Mouse (Mus musculus): Measurements from ENCODE around the gene Ptprn2. TPM values are rescaled to one million over a fixed set of nuclear protein-coding genes. Genes with fewer than 3 reads are reported as not detected.

Gene Ptprn2
- polyA plus RNA-seq, 1 experiment from 2014 or later = 15.8 TPM

DNA sequence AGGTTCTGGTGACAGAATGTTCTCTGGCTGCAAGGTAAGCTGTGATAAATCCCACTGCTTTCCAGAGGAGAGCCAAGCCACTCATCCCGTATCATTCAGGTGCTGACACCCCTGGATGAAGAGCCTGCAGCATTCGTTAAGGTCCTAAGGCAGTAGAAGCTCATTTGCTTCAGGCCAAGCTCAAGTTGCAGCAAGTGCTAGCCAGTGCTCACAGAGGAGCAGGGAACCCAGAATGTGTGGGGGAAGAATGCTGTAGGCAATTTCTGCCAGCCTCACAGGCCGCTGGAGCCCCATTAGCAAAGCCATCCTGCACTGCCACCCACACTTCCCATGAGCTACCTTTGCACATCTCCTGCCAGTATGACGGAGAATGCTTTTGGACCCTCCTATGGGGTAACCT lies 706.5 kb downstream of the Ptprn2 start:
- DNase-seq (no peak), ATAC-seq (ENCODE audit: low FRiP score, low TSS enrichment) (no peak)
- Histone ChIP-seq H3K36me3 (ENCODE audit: control insufficient read depth, insufficient read depth, low read length) (peaks cover 61% of the 10 kb centered on the region), H3K9ac (replicated peaks; ENCODE audit: low read length) (no peak overlapping the region; the same call in 1 of the 2 replicates), H3K4me3 (replicated peaks; ENCODE audit: low read depth, low read length) (no peak overlapping the region), H3K27ac (replicated peaks; ENCODE audit: low read depth, low read length) (peak overlapping the region; percentile 63), H3K4me1 (ENCODE audit: control insufficient read depth, insufficient read depth, low read length) (peaks cover 42% of the 10 kb centered on the region), H3K9me3 (ENCODE audit: control insufficient read depth, low read length) (no peaks in the 10 kb centered on the region), H3K27me3 (ENCODE audit: control insufficient read depth, insufficient read depth, low read length) (no peaks in the 10 kb centered on the region), H3K4me2 (ENCODE audit: low read length) (no peak overlapping the region)
- 80% methylated on average over 4 of the region's 4 CpGs for WGBS

GRCm38 (mm10) chr12:117196721-117197425 lies 711.4 kb downstream of the Ptprn2 start:
- Histone ChIP-seq H3K4me2 (ENCODE audit: low read length) (peak overlapping the region; percentile 51), H3K4me3 (replicated peaks; ENCODE audit: low read depth, low read length) (peak overlapping the region; percentile 7; the same call in 1 of the 2 replicates), H3K27me3 (ENCODE audit: control insufficient read depth, insufficient read depth, low read length) (no peaks in the 10 kb centered on the region), H3K9me3 (ENCODE audit: control insufficient read depth, low read length) (no peaks in the 10 kb centered on the region), H3K27ac (replicated peaks; ENCODE audit: low read depth, low read length) (peak overlapping the region; percentile 93), H3K36me3 (ENCODE audit: control insufficient read depth, insufficient read depth, low read length) (peaks cover 18% of the 10 kb centered on the region), H3K9ac (replicated peaks; ENCODE audit: low read length) (peak overlapping the region; percentile 52), H3K4me1 (ENCODE audit: control insufficient read depth, insufficient read depth, low read length) (peaks cover 86% of the 10 kb centered on the region)
- WGBS = 1% methylated on average over 12 of the region's 12 CpGs
- ATAC-seq (ENCODE audit: low FRiP score, low TSS enrichment) (peak; percentile 82), DNase-seq (peak; percentile 92)

GRCm38 (mm10) chr12:117198093-117198492 lies 712.6 kb downstream of the Ptprn2 start:
- H3K27ac ChIP-seq (replicated peaks; ENCODE audit: low read depth, low read length) = peak overlapping the region; percentile 93
- no peaks in the 10 kb centered on the region for H3K9me3 ChIP-seq (ENCODE audit: control insufficient read depth, low read length)
- H3K4me2 ChIP-seq (ENCODE audit: low read length) = 0 out of 2 replicates have a peak overlapping the region, but pooled peaks have one; percentile 51
- no peak overlapping the region for H3K4me3 ChIP-seq (replicated peaks; ENCODE audit: low read depth, low read length)
- ATAC-seq (ENCODE audit: low FRiP score, low TSS enrichment) = no peak
- no peaks in the 10 kb centered on the region for H3K27me3 ChIP-seq (ENCODE audit: control insufficient read depth, insufficient read depth, low read length)
- H3K36me3 ChIP-seq (ENCODE audit: control insufficient read depth, insufficient read depth, low read length) = peaks cover 6% of the 10 kb centered on the region
- WGBS = 18% methylated on average over 8 of the region's 8 CpGs
- H3K9ac ChIP-seq (replicated peaks; ENCODE audit: low read length) = 0 out of 2 replicates have a peak overlapping the region, but pooled peaks have one; percentile 1
- peaks cover 87% of the 10 kb centered on the region for H3K4me1 ChIP-seq (ENCODE audit: control insufficient read depth, insufficient read depth, low read length)
- DNase-seq = peak; percentile 55

GRCm38 (mm10) chr12:117200117-117200516 lies 714.6 kb downstream of the Ptprn2 start:
- Histone ChIP-seq H3K9me3 (ENCODE audit: control insufficient read depth, low read length) (no peaks in the 10 kb centered on the region), H3K4me1 (ENCODE audit: control insufficient read depth, insufficient read depth, low read length) (peaks cover 94% of the 10 kb centered on the region), H3K36me3 (ENCODE audit: control insufficient read depth, insufficient read depth, low read length) (no peaks in the 10 kb centered on the region), H3K27ac (replicated peaks; ENCODE audit: low read depth, low read length) (peak overlapping the region; percentile 93), H3K27me3 (ENCODE audit: control insufficient read depth, insufficient read depth, low read length) (no peaks in the 10 kb centered on the region), H3K4me3 (replicated peaks; ENCODE audit: low read depth, low read length) (no peak overlapping the region), H3K4me2 (ENCODE audit: low read length) (0 out of 2 replicates have a peak overlapping the region, but pooled peaks have one; percentile 13), H3K9ac (replicated peaks; ENCODE audit: low read length) (no peak overlapping the region)
- WGBS = 18% methylated on average over 9 of the region's 9 CpGs
- ATAC-seq (ENCODE audit: low FRiP score, low TSS enrichment) (no peak), DNase-seq (peak; percentile 76)

- Histone ChIP-seq H3K9me3 (ENCODE audit: control insufficient read depth, low read length) (no peaks in the 10 kb centered on the region), H3K4me2 (ENCODE audit: low read length) (0 out of 2 replicates have a peak overlapping the region, but pooled peaks have one; percentile 0), H3K27me3 (ENCODE audit: control insufficient read depth, insufficient read depth, low read length) (no peaks in the 10 kb centered on the region), H3K9ac (replicated peaks; ENCODE audit: low read length) (no peak overlapping the region), H3K27ac (replicated peaks; ENCODE audit: low read depth, low read length) (peak overlapping the region; percentile 93), H3K36me3 (ENCODE audit: control insufficient read depth, insufficient read depth, low read length) (peaks cover 3% of the 10 kb centered on the region; the same call in 1 of the 2 replicates), H3K4me3 (replicated peaks; ENCODE audit: low read depth, low read length) (no peak overlapping the region), H3K4me1 (ENCODE audit: control insufficient read depth, insufficient read depth, low read length) (peaks cover 89% of the 10 kb centered on the region)
- DNase-seq (peak; percentile 51), ATAC-seq (ENCODE audit: low FRiP score, low TSS enrichment) (no peak)
- 54% methylated on average over 5 of the region's 5 CpGs for WGBS
Measured at GRCm38 (mm10) chr12:117200590-117200989, 715.1 kb downstream of the Ptprn2 start.

DNA sequence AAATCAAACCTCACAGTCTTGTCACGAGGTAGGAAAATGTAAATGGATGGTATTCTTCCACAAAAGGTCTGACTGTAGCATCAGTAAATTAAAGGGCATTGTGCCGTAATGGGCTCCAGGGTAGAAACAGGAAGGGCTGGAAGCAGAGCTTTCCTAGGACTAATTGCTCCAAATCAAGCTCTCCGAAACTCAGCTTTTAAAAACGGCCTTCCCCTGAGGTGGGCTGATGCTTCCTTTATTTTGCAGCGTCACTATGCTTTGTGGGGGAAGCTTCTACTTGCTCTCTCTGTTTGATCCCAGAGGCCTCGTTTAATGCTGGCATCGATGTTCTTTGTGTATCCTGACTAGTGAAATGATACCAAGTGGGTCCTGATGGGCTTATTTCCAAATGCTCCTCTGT lies 718.0 kb downstream of the Ptprn2 start:
- Histone ChIP-seq H3K4me1 (ENCODE audit: control insufficient read depth, insufficient read depth, low read length) (peaks cover 60% of the 10 kb centered on the region), H3K9me3 (ENCODE audit: control insufficient read depth, low read length) (no peaks in the 10 kb centered on the region), H3K27me3 (ENCODE audit: control insufficient read depth, insufficient read depth, low read length) (no peaks in the 10 kb centered on the region), H3K4me2 (ENCODE audit: low read length) (no peak overlapping the region), H3K36me3 (ENCODE audit: control insufficient read depth, insufficient read depth, low read length) (peaks cover 4% of the 10 kb centered on the region; the same call in 1 of the 2 replicates), H3K4me3 (replicated peaks; ENCODE audit: low read depth, low read length) (no peak overlapping the region), H3K9ac (replicated peaks; ENCODE audit: low read length) (no peak overlapping the region), H3K27ac (replicated peaks; ENCODE audit: low read depth, low read length) (peak overlapping the region; percentile 69)
- DNase-seq = peak; percentile 67
- no peak for ATAC-seq (ENCODE audit: low FRiP score, low TSS enrichment)
- WGBS = 31% methylated on average over 7 of the region's 7 CpGs

- DNase-seq = no peak
- Histone ChIP-seq H3K4me1 (ENCODE audit: control insufficient read depth, insufficient read depth, low read length) (peaks cover 46% of the 10 kb centered on the region), H3K4me2 (ENCODE audit: low read length) (no peak overlapping the region), H3K9ac (replicated peaks; ENCODE audit: low read length) (no peak overlapping the region), H3K27me3 (ENCODE audit: control insufficient read depth, insufficient read depth, low read length) (no peaks in the 10 kb centered on the region), H3K27ac (replicated peaks; ENCODE audit: low read depth, low read length) (peak overlapping the region; percentile 26; the same call in 1 of the 2 replicates), H3K4me3 (replicated peaks; ENCODE audit: low read depth, low read length) (no peak overlapping the region), H3K9me3 (ENCODE audit: control insufficient read depth, low read length) (no peaks in the 10 kb centered on the region), H3K36me3 (ENCODE audit: control insufficient read depth, insufficient read depth, low read length) (peaks cover 7% of the 10 kb centered on the region)
- no peak for ATAC-seq (ENCODE audit: low FRiP score, low TSS enrichment)
Measured at GRCm38 (mm10) chr12:117204905-117205304, 719.4 kb downstream of the Ptprn2 start.

- no peak for DNase-seq
- WGBS = 81% methylated on average over 4 of the region's 4 CpGs
- H3K9me3 ChIP-seq (ENCODE audit: control insufficient read depth, low read length) = no peaks in the 10 kb centered on the region
- H3K4me1 ChIP-seq (ENCODE audit: control insufficient read depth, insufficient read depth, low read length) = peaks cover 19% of the 10 kb centered on the region
- no peak overlapping the region for H3K9ac ChIP-seq (replicated peaks; ENCODE audit: low read length)
- no peak overlapping the region for H3K4me3 ChIP-seq (replicated peaks; ENCODE audit: low read depth, low read length)
- peaks cover 16% of the 10 kb centered on the region for H3K36me3 ChIP-seq (ENCODE audit: control insufficient read depth, insufficient read depth, low read length)
- ATAC-seq (ENCODE audit: low FRiP score, low TSS enrichment) = no peak
- H3K27me3 ChIP-seq (ENCODE audit: control insufficient read depth, insufficient read depth, low read length) = no peaks in the 10 kb centered on the region
- H3K27ac ChIP-seq (replicated peaks; ENCODE audit: low read depth, low read length) = peak overlapping the region; percentile 39
- no peak overlapping the region for H3K4me2 ChIP-seq (ENCODE audit: low read length)
Measured at GRCm38 (mm10) chr12:117207421-117208120, 722.1 kb downstream of the Ptprn2 start.
